Mouse (Mus musculus): ENCODE results near the gene Idua.

The Idua gene

GRCm38 (mm10) chr5:108718051-108718450 lies 57.9 kb downstream of the Idua start:
- DNase-seq (ENCODE audit: low read depth, low spot score), result no peak

GRCm38 (mm10) chr5:108719761-108720160 lies 59.6 kb downstream of the Idua start:
- DNase-seq (ENCODE audit: low read depth, low spot score), result no peak

- no peak for DNase-seq (ENCODE audit: low read depth, low spot score)
Observed at GRCm38 (mm10) chr5:108724006-108724405, 63.9 kb downstream of the Idua start.

GRCm38 (mm10) chr5:108726557-108727248 lies 66.6 kb downstream of the Idua start:
- peak; percentile 40 for DNase-seq (ENCODE audit: low read depth, low spot score)

GRCm38 (mm10) chr5:108727425-108727824 lies 67.3 kb downstream of the Idua start:
- DNase-seq (ENCODE audit: low read depth, low spot score), result no peak

Measured in retina, postnatal 7 days (tissue).